Mouse (Mus musculus): ENCODE data around the gene Gatd1.
"Not testable (repeated sequence)": the region's sequence is repeated elsewhere in the genome, so short reads cannot be mapped to it uniquely, and the experiment has no call there.

The Gatd1 gene

DNA sequence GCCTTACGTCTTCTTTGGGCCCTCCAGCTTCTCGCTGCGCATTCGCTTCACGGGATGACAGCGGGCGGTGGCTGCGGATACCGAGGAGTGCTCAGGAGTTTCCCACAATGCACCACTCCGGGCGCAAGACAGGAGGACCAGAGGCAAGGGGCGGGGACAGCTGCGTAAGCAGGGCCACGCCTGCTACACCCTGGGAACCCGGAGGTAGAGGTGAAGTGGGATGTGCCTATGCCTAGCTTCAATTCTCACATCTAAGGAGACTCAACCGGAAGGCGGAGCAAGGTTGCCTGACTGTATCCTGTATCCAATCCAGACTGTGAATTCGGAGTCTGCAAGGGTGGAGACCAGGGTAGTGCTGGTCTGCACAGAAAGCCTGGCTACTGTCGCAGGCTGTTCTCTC is 15.4 kb upstream of the Gatd1 start, which contains the start of gene Cend1:
TSS of gene Cend1 (minus strand) at position 182 of the 400 bp plus-strand sequence.
- peak; percentile 82 to 87 for DNase-seq (ENCODE audit: low spot score in 2 of 2)

DNA sequence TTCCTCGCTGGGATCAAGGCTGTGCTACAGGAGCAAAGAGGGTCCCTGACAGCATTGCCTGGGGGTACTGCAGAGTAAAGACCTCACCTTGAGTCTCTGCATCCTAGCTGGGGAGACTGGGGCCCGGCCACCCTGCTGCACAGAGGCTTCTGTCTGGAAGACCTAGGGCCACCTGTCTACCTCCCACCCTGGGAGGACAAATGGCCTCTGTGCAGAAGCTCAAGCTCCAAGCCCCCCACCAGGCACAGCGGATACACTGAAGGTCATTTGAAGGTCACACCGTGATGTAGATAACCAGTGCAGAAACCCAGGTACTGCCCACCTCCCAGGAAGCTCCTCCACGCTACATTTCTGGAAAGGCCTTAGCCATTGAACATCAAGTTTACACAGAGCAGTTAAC is 14.8 kb upstream of the Gatd1 start:
- DNase-seq (ENCODE audit: low spot score in 2 of 2), result no peak

- DNase-seq (ENCODE audit: low spot score in 2 of 2), result no peak
Measured at GRCm38 (mm10) chr7:141426948-141427730, 13.2 kb upstream of the Gatd1 start.

DNA sequence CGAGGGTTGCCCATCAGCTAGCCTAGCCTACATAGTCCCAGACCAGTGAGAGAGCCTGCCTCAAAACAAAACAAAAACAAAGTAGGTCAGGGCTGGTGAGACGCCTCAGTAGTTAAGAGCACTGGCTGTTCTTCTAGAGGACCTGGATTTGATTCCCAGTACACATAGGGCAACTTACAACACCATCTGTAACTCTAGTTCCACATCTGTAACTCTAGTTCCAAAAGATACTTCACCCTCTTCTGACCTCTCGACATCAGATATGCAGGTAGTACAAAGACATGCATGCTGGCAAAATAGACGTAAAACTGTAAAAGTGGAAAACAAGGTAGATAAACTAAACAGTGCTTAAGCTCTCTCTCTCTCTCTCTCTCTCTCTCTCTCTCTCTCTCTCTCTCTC is 9.9 kb upstream of the Gatd1 start:
- DNase-seq (ENCODE audit: low spot score in 2 of 2), result no peak

DNA sequence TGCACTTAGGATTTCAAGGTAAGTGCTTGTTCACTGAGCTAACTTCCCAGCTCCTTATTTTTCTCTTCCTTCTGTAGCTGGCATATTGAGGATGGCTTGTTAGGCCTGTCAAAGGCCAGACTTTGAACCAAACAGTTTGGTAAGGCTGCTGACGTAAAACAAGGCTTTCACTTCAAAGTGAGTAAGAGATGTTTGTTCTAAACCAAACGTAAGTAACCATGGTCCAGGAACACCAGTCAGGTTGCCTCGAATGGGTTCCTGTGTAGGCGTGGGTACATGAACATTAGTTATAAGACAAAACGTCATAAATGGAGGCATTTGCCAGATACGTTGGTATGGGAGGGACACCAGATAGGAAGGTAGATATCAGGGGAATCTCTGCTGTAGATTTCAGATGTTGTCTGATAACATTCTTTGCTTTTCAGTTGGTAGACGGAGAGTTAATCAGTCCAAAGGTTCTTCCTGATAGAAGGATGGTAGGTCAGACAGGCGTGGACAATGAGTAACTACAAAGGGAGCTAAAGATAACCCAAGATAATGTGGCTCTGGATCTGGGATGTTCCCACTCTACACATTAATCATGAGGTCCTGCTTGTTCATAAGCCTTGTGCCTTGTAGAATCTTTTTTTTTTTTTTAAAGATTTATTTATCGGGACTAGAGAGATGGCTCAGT is 6.2 kb upstream of the Gatd1 start:
- no peak for DNase-seq (ENCODE audit: low spot score in 2 of 2)

GRCm38 (mm10) chr7:141418970-141419369 is 5.0 kb upstream of the Gatd1 start:
- no peak for DNase-seq (ENCODE audit: low spot score in 2 of 2)

DNA sequence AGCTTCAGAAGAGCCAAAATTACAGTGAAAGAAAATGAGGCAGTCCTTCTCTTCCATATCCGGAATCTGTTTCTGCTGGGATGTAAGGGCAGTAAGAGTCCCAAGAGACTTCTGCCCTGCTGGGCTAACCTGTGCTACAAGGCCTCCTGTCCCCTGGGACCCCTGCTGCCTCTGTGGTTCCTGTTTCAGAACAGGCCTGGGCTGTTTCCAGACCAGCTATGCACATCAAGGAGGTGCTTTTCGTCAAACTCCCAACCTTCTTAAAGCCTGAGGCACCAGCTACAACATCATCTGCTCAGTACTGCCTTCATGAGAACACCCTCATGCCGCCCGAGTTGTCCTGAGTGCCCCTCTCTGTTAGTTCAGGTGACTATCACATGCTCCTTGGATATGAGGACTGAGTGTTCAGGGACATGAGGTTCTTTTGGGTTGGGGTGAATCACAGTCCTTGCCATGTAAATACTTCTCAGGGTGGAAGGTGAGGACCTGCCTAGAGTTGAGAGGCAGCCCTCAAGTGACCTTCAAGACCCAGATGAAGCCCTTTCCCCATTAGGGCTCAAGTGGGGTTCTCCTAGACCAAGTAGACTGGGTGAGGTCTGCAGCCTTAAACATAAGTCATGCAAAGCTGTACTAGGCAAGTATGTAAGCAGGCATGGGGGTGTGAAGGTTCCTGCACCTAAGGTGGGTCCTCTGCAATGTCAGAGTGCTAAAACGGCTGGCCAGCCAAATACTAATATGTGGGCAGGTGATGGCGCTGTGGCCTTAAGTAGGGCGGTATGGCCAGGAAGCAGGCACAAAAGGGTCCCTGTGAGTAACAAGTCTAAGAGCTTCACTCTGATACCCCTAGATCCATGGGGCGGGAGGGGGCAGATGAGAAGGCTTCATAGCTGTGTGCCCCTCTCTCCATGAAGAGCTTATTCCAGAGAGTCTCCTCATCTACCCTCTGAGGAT is 4.1 kb upstream of the Gatd1 start:
- DNase-seq (ENCODE audit: low spot score in 2 of 2), result no peak

DNA sequence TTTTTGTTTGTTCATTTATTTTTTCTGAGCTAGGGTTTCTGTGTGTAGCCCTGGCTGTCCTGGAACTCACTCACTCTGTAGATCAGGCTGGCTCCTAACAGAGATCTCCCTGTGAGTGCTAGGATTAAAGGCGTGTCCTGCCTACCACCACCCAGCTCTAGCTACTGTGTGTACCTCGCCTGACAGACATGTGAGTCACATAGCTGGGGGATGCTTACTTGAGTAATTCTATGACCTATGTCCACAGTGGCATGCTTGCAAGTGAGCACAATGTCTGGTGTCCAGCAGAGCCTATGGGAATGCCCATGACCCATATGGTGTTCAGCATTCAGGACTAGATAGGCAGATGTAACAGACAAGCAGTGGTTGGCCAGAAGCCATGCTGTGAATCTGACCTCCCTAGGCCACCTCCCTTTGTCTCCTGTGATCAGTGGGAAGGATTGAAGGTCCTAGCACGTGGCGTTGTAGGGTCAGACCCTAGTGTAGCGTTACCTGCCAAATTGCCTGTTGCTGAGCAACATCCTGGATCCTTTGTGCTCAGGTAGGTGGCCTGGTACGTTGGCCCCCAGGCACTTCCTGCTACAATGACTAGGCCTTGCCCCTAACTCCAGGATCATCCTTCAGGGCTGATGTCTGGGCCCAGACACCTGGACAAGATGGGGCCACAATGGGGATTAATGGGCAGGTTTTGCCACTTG is 2.4 kb upstream of the Gatd1 start:
- no peak for DNase-seq (ENCODE audit: low spot score in 2 of 2)

- DNase-seq (ENCODE audit: low spot score in 2 of 2), result no peak
Measured at GRCm38 (mm10) chr7:141413331-141413730, 605 bp downstream of the Gatd1 start.

DNA sequence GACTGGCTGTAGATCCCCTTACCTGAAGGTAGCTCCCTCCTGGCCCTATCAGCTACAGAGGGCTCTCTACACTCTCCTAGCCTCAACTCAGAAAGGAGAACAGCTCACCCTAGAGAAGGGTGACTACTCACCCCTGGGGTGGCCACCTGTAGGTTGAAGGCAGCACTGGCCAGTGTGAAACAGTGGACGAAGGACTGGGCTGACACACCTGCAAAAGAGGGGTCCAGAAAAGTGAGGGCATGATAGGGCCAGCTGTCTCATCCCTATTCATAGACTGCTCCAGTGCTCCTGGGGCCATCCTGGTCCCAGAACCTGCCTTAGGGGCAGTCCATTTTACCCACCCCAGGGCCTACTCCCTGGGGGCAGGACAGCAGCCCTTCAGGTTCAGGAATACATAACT is 2.3 kb downstream of the Gatd1 start:
- DNase-seq (ENCODE audit: low spot score in 2 of 2), result no peak

DNA sequence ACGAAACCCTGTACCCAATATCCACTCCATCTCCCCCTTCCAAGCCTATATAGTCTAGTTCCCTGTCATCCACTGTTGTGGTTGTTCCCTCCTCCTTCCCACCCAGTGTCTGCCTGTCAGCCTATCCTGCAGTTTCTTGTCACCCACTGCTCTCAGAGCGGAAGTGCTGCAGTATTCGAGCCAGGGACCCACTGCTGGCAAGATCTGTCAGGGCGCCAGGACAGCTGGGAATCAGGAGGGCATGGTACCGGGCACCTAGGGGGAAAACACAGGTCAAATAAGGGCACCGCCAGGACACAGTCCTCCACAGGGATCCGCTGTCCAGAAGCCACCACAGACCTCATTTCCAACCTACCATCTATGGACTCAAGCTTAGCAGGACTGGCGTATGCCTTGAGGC is 3.3 kb downstream of the Gatd1 start:
- no peak for DNase-seq (ENCODE audit: low spot score in 2 of 2)

DNA sequence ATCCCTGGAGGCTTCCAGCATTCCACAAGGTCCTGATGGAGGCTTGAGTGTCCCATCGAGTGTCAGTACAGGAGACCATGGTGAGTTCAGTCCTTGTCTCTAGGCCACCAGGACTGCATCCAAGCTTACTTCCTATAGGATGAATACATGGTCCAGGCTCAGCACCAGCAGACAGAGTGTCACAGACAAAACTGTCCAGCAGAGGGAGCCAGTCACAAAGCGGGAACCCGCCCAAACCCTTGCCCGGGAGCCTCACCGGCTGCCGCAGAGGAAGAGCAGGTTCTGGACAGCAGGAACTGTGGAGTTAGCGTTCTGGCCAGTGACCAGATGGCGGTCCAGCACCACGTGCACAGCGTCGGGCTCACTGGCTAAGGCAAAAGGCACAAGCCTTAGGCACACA is 5.1 kb downstream of the Gatd1 start:
- peak in 1 of 2 experiments; percentile 72 for DNase-seq (ENCODE audit: low spot score in 2 of 2)

- DNase-seq (ENCODE audit: low spot score in 2 of 2), result not testable (repeated sequence)
Measured at GRCm38 (mm10) chr7:141407670-141408069, 6.3 kb downstream of the Gatd1 start.

- no peak for DNase-seq (ENCODE audit: low spot score in 2 of 2)
Measured at GRCm38 (mm10) chr7:141405466-141405865, 8.5 kb downstream of the Gatd1 start.

- DNase-seq (ENCODE audit: low spot score in 2 of 2), result no peak
Measured at GRCm38 (mm10) chr7:141403305-141403704, 10.6 kb downstream of the Gatd1 start.

- no peak for DNase-seq (ENCODE audit: low spot score in 2 of 2)
Measured at GRCm38 (mm10) chr7:141395348-141395747, 18.6 kb downstream of the Gatd1 start.

- DNase-seq (ENCODE audit: low spot score in 2 of 2), result peak in 1 of 2 experiments; percentile 48
Measured at GRCm38 (mm10) chr7:141394771-141395170, 19.2 kb downstream of the Gatd1 start.

DNA sequence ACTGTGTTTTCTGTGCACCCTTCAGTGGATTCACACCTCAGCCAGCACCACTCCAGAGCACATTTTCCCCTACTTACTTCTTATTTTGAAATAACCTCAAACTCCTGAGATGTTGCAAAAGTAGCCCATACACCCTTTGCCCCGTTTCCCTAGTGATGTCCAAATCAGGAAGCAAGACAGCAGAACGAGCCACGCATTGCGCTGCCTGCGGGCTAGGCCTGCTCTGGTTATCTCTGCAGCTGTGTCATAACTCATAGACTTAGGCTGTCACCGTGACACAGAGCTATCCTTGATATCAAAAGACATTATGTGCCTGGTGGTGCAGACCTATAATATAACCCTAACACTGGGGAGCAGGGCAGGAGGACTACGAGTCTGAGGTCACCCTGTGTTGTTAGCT is 19.8 kb downstream of the Gatd1 start:
- no peak for DNase-seq (ENCODE audit: low spot score in 2 of 2)

GRCm38 (mm10) chr7:141392552-141393222 is 21.2 kb downstream of the Gatd1 start:
- no peak for DNase-seq (ENCODE audit: low spot score in 2 of 2)

- DNase-seq (ENCODE audit: low spot score in 2 of 2), result peak; percentile 88 to 95
Measured at GRCm38 (mm10) chr7:141391625-141392551, 22.0 kb downstream of the Gatd1 start, which contains the start of gene Taldo1. Taldo1 (plus strand) TSS chr7:141392199.
